Mouse (Mus musculus): ENCODE measurements around the gene Mrgpra4.

Mrgpra4 gene

GRCm38 (mm10) chr7:47981995-47982394 lies at the start of gene Mrgpra4:
TSS of gene Mrgpra4 (minus strand) at chr7:47982095.
- DNase-seq (ENCODE audit: low spot score in 2 of 2), result no peak

- DNase-seq (ENCODE audit: low spot score in 2 of 2), result no peak
Observed at GRCm38 (mm10) chr7:48027497-48027896, 45.6 kb upstream of the Mrgpra4 start, which contains the start of gene Mrgprx1. TSS of gene Mrgprx1 (minus strand) at chr7:48027597.

- no peak for DNase-seq (ENCODE audit: low spot score in 2 of 2)
Observed at GRCm38 (mm10) chr7:48017874-48018273, 36.0 kb upstream of the Mrgpra4 start.

- no peak for DNase-seq (ENCODE audit: low spot score in 2 of 2)
Observed at GRCm38 (mm10) chr7:47995689-47996088, 13.8 kb upstream of the Mrgpra4 start.

- no peak for DNase-seq (ENCODE audit: low spot score in 2 of 2)
Observed at GRCm38 (mm10) chr7:47986752-47987151, 4.9 kb upstream of the Mrgpra4 start.
